Mouse (Mus musculus) limb, embryonic 13.5 days (tissue): ENCODE results near the gene Siglec1. TPM values are rescaled to one million over a fixed set of nuclear protein-coding genes. Genes with fewer than 3 reads are reported as not detected.
"Not testable (repeated sequence)": the region's sequence is repeated elsewhere in the genome, so short reads cannot be mapped to it uniquely, and the experiment has no call there.

ENCODE experiments used
- ATAC-seq: fragments of 200-750 bp; cut with Nextera tagmentation; 2 replicates; pipeline ENCODE4 v1.8.0; 2017; ENCODE audit warnings: low read depth, moderate number of reproducible peaks, moderate TSS enrichment; ENCODE audit not compliant: low FRiP score
- H3K27ac ChIP-seq: fragments of 300-500 bp; sonication (generic); 2 replicates; pipeline ENCODE4 v1.5.1; 2015; ENCODE audit warnings: inconsistent platforms, mild to moderate bottlenecking, moderate library complexity
- H3K27me3 ChIP-seq: fragments of 300-500 bp; sonication (generic); 2 replicates; pipeline ENCODE4 v1.6.1; 2015; ENCODE audit warnings: mild to moderate bottlenecking, inconsistent platforms
- H3K36me3 ChIP-seq: fragments of 300-500 bp; sonication (generic); 2 replicates; pipeline ENCODE4 v1.6.1; 2015; ENCODE audit warnings: inconsistent platforms, mild to moderate bottlenecking, moderate library complexity
- H3K4me1 ChIP-seq: fragments of 300-500 bp; sonication (generic); 2 replicates; pipeline ENCODE4 v1.6.1; 2015; ENCODE audit warnings: inconsistent platforms
- H3K4me2 ChIP-seq: fragments of 300-500 bp; sonication (generic); replicated peaks from 2 replicates; pipeline ENCODE4 v1.6.1; 2015; ENCODE audit warnings: inconsistent platforms, mild to moderate bottlenecking, moderate library complexity
- H3K4me3 ChIP-seq: fragments of 300-500 bp; sonication (generic); 2 replicates; pipeline ENCODE4 v1.5.1; 2015; ENCODE audit warnings: moderate library complexity, mild to moderate bottlenecking, inconsistent platforms
- H3K9ac ChIP-seq: fragments of 300-500 bp; sonication (generic); 2 replicates; pipeline ENCODE4 v1.6.1; 2015; ENCODE audit warnings: mild to moderate bottlenecking, inconsistent platforms
- H3K9me3 ChIP-seq: fragments of 300-500 bp; sonication (generic); 2 replicates; pipeline ENCODE4 v1.6.1; 2016; ENCODE audit warnings: inconsistent platforms
- WGBS: fragments of 180-500 bp; shearing (Covaris S2); methylation state at CpG from one replicate; pipeline ENCODE4 v1.1.7; 2015; 5-methylcytosine and 5-hydroxymethylcytosine counted together
- polyA plus RNA-seq: library from polyadenylated mRNA; unstranded; fragments of >200 nt; fragmentation: Nextera tagmentation; extraction: Ambion mirVana; gene quantifications from 2 replicates; pipeline ENCODE4 v1.2.1, GENCODE M21; 2015

Siglec1 gene
- polyA plus RNA-seq, 1 experiment from 2014 or later = 0.17 TPM

- no peak overlapping the region for H3K27ac ChIP-seq
- peaks cover 41% of the 10 kb centered on the region for H3K27me3 ChIP-seq
- H3K4me2 ChIP-seq = 0 out of 2 replicates have a peak overlapping the region, but pooled peaks have one; percentile 30
Measured at GRCm38 (mm10) chr2:131044354-131044852, 42.2 kb downstream of the Siglec1 start.

GRCm38 (mm10) chr2:131042988-131043387 lies 43.6 kb downstream of the Siglec1 start, which contains the start of gene Gfra4:
Gene Gfra4 (minus strand): TSS chr2:131043088.
- H3K4me1 ChIP-seq = peaks cover 38% of the 10 kb centered on the region
- peak within 1 kb of the TSS; percentile 66 for H3K4me3 ChIP-seq
- 56% methylated on average over 2 of the region's 2 CpGs for WGBS
- H3K4me2 ChIP-seq = peak within 1 kb of the TSS; percentile 96
- H3K27me3 ChIP-seq = peaks cover 45% of the 10 kb centered on the region
- H3K9ac ChIP-seq = peak within 1 kb of the TSS; percentile 83; the same call in 1 of the 2 replicates
- H3K36me3 ChIP-seq = no peaks in the 10 kb centered on the region
- no peaks in the 10 kb centered on the region for H3K9me3 ChIP-seq
- no peak for ATAC-seq
- H3K27ac ChIP-seq = no peak within 1 kb of the TSS

More at GRCm38 (mm10) chr2:131044354-131044852, 42.2 kb downstream of the Siglec1 start:
- WGBS = 6% methylated on average over 7 of the region's 7 CpGs
- Histone ChIP-seq H3K4me3 (no peak overlapping the region), H3K9me3 (no peaks in the 10 kb centered on the region), H3K36me3 (no peaks in the 10 kb centered on the region), H3K9ac (no peak overlapping the region), H3K4me1 (peaks cover 36% of the 10 kb centered on the region)
- no peak for ATAC-seq

DNA sequence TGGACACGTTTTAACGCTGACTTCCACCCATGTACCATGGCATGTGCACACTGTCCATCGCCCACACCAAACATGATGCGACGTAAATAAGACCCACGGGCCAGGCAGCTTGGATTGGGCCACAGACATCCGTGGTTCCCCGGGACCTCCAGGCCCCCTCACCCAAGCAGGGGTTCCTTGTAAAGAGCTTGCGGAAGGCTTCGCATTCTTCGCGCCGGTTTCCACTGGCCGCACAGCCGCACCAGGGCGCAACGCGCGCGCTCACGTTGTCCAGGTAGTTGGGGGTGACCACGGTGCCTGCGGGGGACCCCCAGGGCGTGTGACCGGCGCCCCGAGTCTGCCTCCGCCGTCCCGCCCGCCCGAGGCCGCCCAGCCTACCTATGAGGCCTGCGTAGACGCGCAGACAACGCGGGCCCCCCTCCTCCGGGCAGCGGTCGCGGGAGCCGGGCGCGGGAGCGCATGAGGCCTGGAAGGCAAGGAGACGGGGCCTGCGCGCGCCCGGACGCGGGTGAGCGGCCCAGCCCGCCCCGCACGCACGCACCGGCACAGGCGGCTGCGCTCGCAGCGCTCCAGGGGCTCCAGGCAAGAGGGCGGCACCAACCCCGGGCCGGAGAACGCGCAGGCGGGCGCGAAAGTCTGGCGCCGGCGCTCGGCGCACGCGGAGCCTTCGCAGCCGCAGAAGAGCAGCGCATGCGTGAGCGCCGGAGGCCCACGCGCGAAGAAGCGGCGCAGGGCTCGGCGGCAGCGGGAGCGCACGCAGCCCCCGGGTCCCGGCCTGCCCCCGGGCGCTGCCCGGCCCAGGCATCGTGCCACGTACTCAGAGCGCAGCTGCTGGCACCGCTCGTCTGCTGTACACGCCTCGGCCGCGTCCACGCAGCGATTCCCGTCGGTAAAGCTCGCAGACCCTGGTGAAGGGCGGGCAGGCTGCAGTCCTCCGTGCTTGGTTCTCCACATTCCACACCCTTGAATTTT lies 45.4 kb downstream of the Siglec1 start:
- peaks cover 45% of the 10 kb centered on the region for H3K27me3 ChIP-seq
- peak overlapping the region; percentile 96 for H3K4me2 ChIP-seq
- peak overlapping the region; percentile 83 for H3K9ac ChIP-seq
- 3% methylated on average over 104 of the region's 115 CpGs for WGBS
- H3K36me3 ChIP-seq = no peaks in the 10 kb centered on the region
- no peak overlapping the region for H3K27ac ChIP-seq
- no peaks in the 10 kb centered on the region for H3K9me3 ChIP-seq
- peak overlapping the region; percentile 66 for H3K4me3 ChIP-seq
- peaks cover 44% of the 10 kb centered on the region for H3K4me1 ChIP-seq
- ATAC-seq = peak; percentile 68

- no peak overlapping the region for H3K27ac ChIP-seq
- ATAC-seq = no peak
- no peak overlapping the region for H3K9ac ChIP-seq
- no peak overlapping the region for H3K4me3 ChIP-seq
- H3K4me2 ChIP-seq = no peak overlapping the region
- peaks cover 3% of the 10 kb centered on the region; the same call in 1 of the 2 replicates for H3K9me3 ChIP-seq
- peaks cover 31% of the 10 kb centered on the region for H3K4me1 ChIP-seq
- 74% methylated on average over 5 of the region's 5 CpGs for WGBS
- peaks cover 45% of the 10 kb centered on the region for H3K27me3 ChIP-seq
- no peaks in the 10 kb centered on the region for H3K36me3 ChIP-seq
Measured at GRCm38 (mm10) chr2:131038675-131039074, 47.9 kb downstream of the Siglec1 start.

- Histone ChIP-seq H3K4me2 (no peak overlapping the region), H3K4me3 (no peak overlapping the region), H3K27me3 (peaks cover 42% of the 10 kb centered on the region), H3K9ac (no peak overlapping the region), H3K27ac (no peak overlapping the region), H3K9me3 (peaks cover 8% of the 10 kb centered on the region; the same call in 1 of the 2 replicates), H3K4me1 (peaks cover 31% of the 10 kb centered on the region), H3K36me3 (no peaks in the 10 kb centered on the region)
- 81% methylated on average over 6 of the region's 6 CpGs for WGBS
- no peak for ATAC-seq
Measured at GRCm38 (mm10) chr2:131038197-131038596, 48.4 kb downstream of the Siglec1 start.

- H3K27me3 ChIP-seq = peaks cover 34% of the 10 kb centered on the region
- H3K9me3 ChIP-seq = peaks cover 9% of the 10 kb centered on the region; the same call in 1 of the 2 replicates
- H3K4me3 ChIP-seq = no peak overlapping the region
- H3K27ac ChIP-seq = no peak overlapping the region
- H3K4me1 ChIP-seq = peaks cover 31% of the 10 kb centered on the region
- H3K4me2 ChIP-seq = no peak overlapping the region
- 44% methylated on average over 17 of the region's 17 CpGs for WGBS
- ATAC-seq = peak; percentile 49
- no peaks in the 10 kb centered on the region for H3K36me3 ChIP-seq
- no peak overlapping the region for H3K9ac ChIP-seq
Measured at GRCm38 (mm10) chr2:131037226-131037990, 49.2 kb downstream of the Siglec1 start.

GRCm38 (mm10) chr2:131036757-131037156 lies 49.8 kb downstream of the Siglec1 start:
- H3K36me3 ChIP-seq = no peaks in the 10 kb centered on the region
- H3K9me3 ChIP-seq = peaks cover 9% of the 10 kb centered on the region; the same call in 1 of the 2 replicates
- peaks cover 28% of the 10 kb centered on the region for H3K27me3 ChIP-seq
- H3K4me2 ChIP-seq = no peak overlapping the region
- H3K4me3 ChIP-seq = no peak overlapping the region
- H3K4me1 ChIP-seq = peaks cover 29% of the 10 kb centered on the region
- no peak overlapping the region for H3K27ac ChIP-seq
- no peak for ATAC-seq
- H3K9ac ChIP-seq = no peak overlapping the region

DNA sequence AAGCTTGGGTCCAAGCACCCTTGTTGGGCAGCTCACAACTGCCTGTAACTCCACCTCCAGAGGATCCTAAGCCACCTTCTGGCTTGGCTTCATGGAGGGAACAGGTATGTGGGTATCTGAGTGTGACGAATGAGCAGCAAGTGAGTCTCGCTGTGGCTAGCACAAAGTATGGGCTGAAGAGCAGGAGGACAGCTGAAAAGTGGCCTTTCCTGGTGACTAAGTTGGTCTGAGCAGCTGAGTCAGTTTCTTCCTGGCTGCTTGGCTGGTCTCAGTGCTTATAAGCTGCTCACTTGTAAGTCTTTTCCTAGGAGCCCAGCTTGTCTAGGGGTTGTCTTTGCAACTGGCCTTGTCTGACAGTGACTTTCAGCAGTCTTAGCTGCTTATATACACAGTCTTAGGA lies 50.2 kb downstream of the Siglec1 start:
- peaks cover 23% of the 10 kb centered on the region for H3K27me3 ChIP-seq
- H3K4me2 ChIP-seq = no peak overlapping the region
- no peak overlapping the region for H3K9ac ChIP-seq
- 84% methylated on average over 2 of the region's 2 CpGs for WGBS
- H3K27ac ChIP-seq = no peak overlapping the region
- no peak for ATAC-seq
- H3K9me3 ChIP-seq = peaks cover 9% of the 10 kb centered on the region; the same call in 1 of the 2 replicates
- H3K36me3 ChIP-seq = no peaks in the 10 kb centered on the region
- H3K4me1 ChIP-seq = peaks cover 25% of the 10 kb centered on the region
- no peak overlapping the region for H3K4me3 ChIP-seq

GRCm38 (mm10) chr2:131031406-131031805 lies 55.2 kb downstream of the Siglec1 start:
- H3K9ac ChIP-seq = not testable (repeated sequence)

DNA sequence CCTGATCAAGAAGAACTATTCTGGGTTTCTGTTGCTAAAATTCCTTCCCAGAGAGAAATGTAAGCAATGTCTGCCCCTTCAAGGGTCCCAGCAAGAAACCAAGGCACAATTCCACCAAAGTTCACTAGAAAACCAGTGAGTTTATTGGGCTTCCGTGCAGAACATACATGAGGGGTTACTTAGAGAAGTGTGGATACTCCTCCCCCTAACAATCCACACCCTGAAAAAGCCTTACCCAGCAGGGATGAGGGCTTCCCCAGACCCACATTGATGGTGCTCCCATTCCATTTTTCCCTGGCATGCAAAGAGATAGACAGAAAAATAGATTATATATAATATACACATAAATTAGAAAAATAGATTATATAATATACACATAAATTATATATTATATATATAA lies 55.6 kb downstream of the Siglec1 start:
- Histone ChIP-seq H3K9ac (no peak overlapping the region), H3K4me3 (no peak overlapping the region), H3K27me3 (no peaks in the 10 kb centered on the region), H3K9me3 (peaks cover 9% of the 10 kb centered on the region; the same call in 1 of the 2 replicates), H3K27ac (no peak overlapping the region), H3K36me3 (peaks cover 19% of the 10 kb centered on the region), H3K4me1 (no peaks in the 10 kb centered on the region), H3K4me2 (no peak overlapping the region)
- 78% methylated on average over 1 of the region's 1 CpGs for WGBS
- no peak for ATAC-seq

More at GRCm38 (mm10) chr2:131031406-131031805, 55.2 kb downstream of the Siglec1 start:
- 61% methylated on average over 1 of the region's 1 CpGs for WGBS
- not testable (repeated sequence) for H3K27me3 ChIP-seq, H3K27ac ChIP-seq, H3K4me1 ChIP-seq, H3K4me2 ChIP-seq, H3K4me3 ChIP-seq, H3K9me3 ChIP-seq, ATAC-seq
- H3K36me3 ChIP-seq = peaks cover 15% of the 10 kb centered on the region

DNA sequence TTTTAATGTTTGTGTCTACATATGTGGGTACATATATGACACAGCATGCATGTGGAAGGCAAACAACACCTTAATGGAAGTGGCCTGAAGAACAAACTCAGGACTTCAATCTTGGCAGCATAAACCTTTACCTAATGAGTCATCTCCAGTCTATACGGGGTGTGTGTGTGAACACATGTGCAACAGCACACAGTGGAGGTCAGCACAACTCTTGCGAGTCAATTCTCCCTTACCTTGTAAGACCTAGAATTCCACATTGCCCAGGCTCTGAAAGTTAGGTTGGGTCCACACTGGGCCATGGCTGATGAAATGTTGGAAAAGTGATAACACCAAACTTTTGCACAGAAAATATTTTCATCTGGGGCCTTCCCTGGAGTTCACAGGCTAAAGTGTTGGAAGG lies 56.0 kb downstream of the Siglec1 start:
- Histone ChIP-seq H3K4me2 (no peak overlapping the region), H3K36me3 (peaks cover 24% of the 10 kb centered on the region), H3K27ac (no peak overlapping the region), H3K27me3 (no peaks in the 10 kb centered on the region), H3K4me3 (no peak overlapping the region), H3K9me3 (peaks cover 9% of the 10 kb centered on the region; the same call in 1 of the 2 replicates), H3K4me1 (no peaks in the 10 kb centered on the region), H3K9ac (no peak overlapping the region)
- WGBS = 83% methylated on average over 2 of the region's 2 CpGs
- no peak for ATAC-seq
